Mouse (Mus musculus): ENCODE measurements around the gene Cep97.

- TF ChIP-seq TAL1 (IDR thresholded peaks at IDR 0.05; ENCODE audit: low read length), result no peak
- no peak for TF ChIP-seq GATA1 (IDR thresholded peaks at IDR 0.05; ENCODE audit: low read length)
These were observed 44.1 kb downstream of the Cep97 start for GRCm38 (mm10) chr16:55890346-55891136.
